Mouse (Mus musculus) brain, embryonic 14.5 days (tissue): ENCODE measurements around the gene Timm17a.
A peak's percentile ranks its signal among the peaks of the same experiment; 100 is the strongest.

ENCODE experiments used
- CTCF ChIP-seq: fragments of 200-500 bp; IDR thresholded peaks from 2 replicates; pipeline ENCODE4 v1.5.1; 2012; ENCODE audit warnings: inconsistent platforms, mild to moderate bottlenecking, moderate library complexity, borderline replicate concordance; ENCODE audit not compliant: insufficient read depth, insufficient read length; ENCODE audit errors: extremely low read depth
- POLR2A ChIP-seq: fragments of 200-500 bp; IDR thresholded peaks from 2 replicates; pipeline ENCODE4 v1.6.1; 2012; ENCODE audit warnings: mild to moderate bottlenecking, inconsistent platforms, borderline replicate concordance; ENCODE audit not compliant: poor library complexity, insufficient read depth, insufficient read length, severe bottlenecking; ENCODE audit errors: extremely low read depth

DNA sequence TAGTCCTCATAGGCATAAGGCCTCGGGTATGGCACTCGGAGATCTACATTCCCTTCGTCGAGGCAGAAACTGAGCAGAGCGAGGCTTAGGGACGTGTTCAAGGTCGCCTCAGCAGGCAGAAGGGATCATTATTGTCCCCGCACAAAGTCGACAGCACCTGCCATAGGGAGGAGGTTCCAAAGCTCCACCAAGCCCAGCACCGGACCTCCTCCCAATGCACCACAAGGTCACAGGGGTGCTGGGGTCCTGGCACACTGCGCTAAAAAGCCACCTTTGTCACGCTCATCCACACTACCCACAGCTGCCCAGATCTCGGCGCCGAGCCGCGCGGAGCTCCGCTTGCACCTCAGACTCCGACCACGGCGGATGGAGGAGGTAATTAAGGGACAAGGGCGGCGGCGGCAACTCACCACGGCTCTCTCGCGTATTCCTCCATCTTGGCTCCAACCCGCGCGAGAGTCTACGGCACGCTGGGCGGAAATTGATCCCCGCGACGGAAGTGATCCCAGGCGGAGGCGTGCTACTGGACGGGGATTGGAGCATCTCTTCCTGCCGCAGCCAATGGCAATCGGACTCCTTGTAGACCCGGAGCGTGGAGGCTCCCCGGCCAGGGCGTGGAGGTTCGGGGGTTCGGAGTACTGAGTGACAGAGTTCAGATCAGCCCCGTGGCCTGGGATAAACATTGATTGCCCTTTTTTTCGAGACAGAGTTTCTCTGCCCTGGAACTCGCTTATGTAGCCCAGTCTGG, at the start of gene Timm17a:
- TF ChIP-seq CTCF (no peak), POLR2A (peak; percentile 66; the same call in 1 of the 2 replicates)
